Mouse (Mus musculus) erythroblast, embryonic 14.5 days (primary cell): ENCODE measurements around the gene H2-DMa.

ENCODE experiments used
- GATA1 ChIP-seq: IDR thresholded peaks from 2 replicates; pipeline ENCODE4 v1.6.1; 2012; ENCODE audit warnings: low read length, inconsistent platforms, mixed read lengths
- TAL1 ChIP-seq: IDR thresholded peaks from 3 replicates; pipeline ENCODE4 v1.6.1; 2012; ENCODE audit warnings: low read length, inconsistent platforms, mixed read lengths

- no peak for TF ChIP-seq TAL1
- no peak for TF ChIP-seq GATA1
Observed at GRCm38 (mm10) chr17:34101185-34101584, 18.2 kb upstream of the H2-DMa start.
